Mouse (Mus musculus) liver, embryonic 14.5 days (tissue): ENCODE results near the gene Bin2.

ENCODE experiments used
- CTCF ChIP-seq: IDR thresholded peaks from 2 replicates; pipeline ENCODE4 v1.5.1; 2016; ENCODE audit warnings: antibody characterized with exemption, low read depth, control low read depth
- EP300 ChIP-seq: IDR thresholded peaks from 2 replicates; pipeline ENCODE4 v1.6.1; 2016; ENCODE audit warnings: antibody characterized with exemption, low read depth

DNA sequence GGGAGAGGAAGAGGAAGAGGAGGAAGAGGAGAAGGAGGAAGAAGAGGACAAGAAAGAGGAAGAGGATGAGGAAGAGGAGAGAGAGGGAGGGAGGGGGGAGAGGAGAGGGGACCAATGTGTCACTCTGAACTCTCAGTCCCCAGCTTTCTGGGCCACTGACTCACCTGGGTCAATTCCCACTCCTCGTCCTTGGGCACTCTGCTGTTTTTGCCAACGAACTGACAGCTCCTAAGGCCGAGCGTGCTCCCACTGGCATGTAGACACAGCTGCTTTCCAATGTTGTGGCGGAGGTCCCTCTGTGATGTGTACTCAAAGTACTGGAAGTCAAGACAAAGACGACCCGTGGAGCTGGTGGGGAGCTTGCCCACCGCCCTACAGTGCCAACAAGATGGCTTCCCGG, 25.1 kb upstream of the Bin2 start:
- TF ChIP-seq CTCF = no peak
- no peak for TF ChIP-seq EP300
